Mouse (Mus musculus): ENCODE measurements at regions not wholly inside any gene's neighbourhood (a gene's known extent, or its start where the extent isn't known, plus 50 kb on each side); places are given as distances from the start of the nearest gene placed in this dataset.

- no peak for DNase-seq (ENCODE audit: low spot score)
Observed at GRCm38 (mm10) chr8:33997676-33998075, 113.9 kb downstream of the Gm10131 start.

- peak; percentile 61 for DNase-seq (ENCODE audit: low spot score)
Observed at GRCm38 (mm10) chr8:33992946-33993345, 118.6 kb downstream of the Gm10131 start.

GRCm38 (mm10) chr8:33991917-33992875, 119.3 kb downstream of the Gm10131 start:
- DNase-seq (ENCODE audit: low spot score) = no peak

- DNase-seq (ENCODE audit: low spot score) = no peak
Observed at GRCm38 (mm10) chr8:33991165-33991916, 120.2 kb downstream of the Gm10131 start.

GRCm38 (mm10) chr8:33990039-33990438, 121.5 kb downstream of the Gm10131 start:
- DNase-seq (ENCODE audit: low spot score) = peak; percentile 68

GRCm38 (mm10) chr8:33987755-33988104, 123.8 kb downstream of the Gm10131 start:
- DNase-seq (ENCODE audit: low spot score) = peak; percentile 64

GRCm38 (mm10) chr8:33987091-33987754, 124.3 kb downstream of the Gm10131 start:
- DNase-seq (ENCODE audit: low spot score) = no peak

GRCm38 (mm10) chr8:33986657-33987056, 124.9 kb downstream of the Gm10131 start:
- DNase-seq (ENCODE audit: low spot score) = no peak

GRCm38 (mm10) chr8:33985430-33985977, 126.0 kb downstream of the Gm10131 start:
- no peak for DNase-seq (ENCODE audit: low spot score)

- peak; percentile 54 for DNase-seq (ENCODE audit: low spot score)
Observed at GRCm38 (mm10) chr8:33981629-33982028, 129.9 kb downstream of the Gm10131 start.

GRCm38 (mm10) chr8:33980999-33981398, 130.5 kb downstream of the Gm10131 start:
- DNase-seq (ENCODE audit: low spot score) = no peak
